Mouse (Mus musculus) embryonic facial prominence, embryonic 12.5 days (tissue): ENCODE results near the gene Ndufaf5. TPM values are rescaled to one million over a fixed set of nuclear protein-coding genes. Genes with fewer than 3 reads are reported as not detected.
A peak's percentile ranks its signal among the peaks of the same experiment; 100 is the strongest.
"Not testable (repeated sequence)": the region's sequence is repeated elsewhere in the genome, so short reads cannot be mapped to it uniquely, and the experiment has no call there.

ENCODE experiments used
- ATAC-seq: fragments of 200-750 bp; cut with Nextera tagmentation; 2 replicates; pipeline ENCODE4 v1.8.0; 2017; ENCODE audit not compliant: insufficient number of reproducible peaks, insufficient read depth, low FRiP score, low TSS enrichment
- H3K27ac ChIP-seq: fragments of 300-500 bp; sonication (generic); 2 replicates; pipeline ENCODE4 v1.5.1; 2016; ENCODE audit warnings: mild to moderate bottlenecking
- H3K27me3 ChIP-seq: fragments of 300-500 bp; sonication (generic); 2 replicates; pipeline ENCODE4 v1.6.1; 2016; ENCODE audit warnings: mild to moderate bottlenecking, moderate library complexity
- H3K36me3 ChIP-seq: fragments of 300-500 bp; sonication (generic); 2 replicates; pipeline ENCODE4 v1.6.1; 2016; ENCODE audit warnings: mild to moderate bottlenecking
- H3K4me1 ChIP-seq: fragments of 300-500 bp; sonication (generic); 2 replicates; pipeline ENCODE4 v1.6.1; 2016
- H3K4me2 ChIP-seq: fragments of 300-500 bp; sonication (generic); replicated peaks from 2 replicates; pipeline ENCODE4 v1.6.1; 2016; ENCODE audit warnings: mild to moderate bottlenecking, moderate library complexity
- H3K4me3 ChIP-seq: fragments of 300-500 bp; sonication (generic); 2 replicates; pipeline ENCODE4 v1.5.1; 2016; ENCODE audit warnings: mild to moderate bottlenecking
- H3K9ac ChIP-seq: fragments of 300-500 bp; sonication (generic); 2 replicates; pipeline ENCODE4 v1.6.1; 2016; ENCODE audit warnings: mild to moderate bottlenecking, moderate library complexity
- H3K9me3 ChIP-seq: fragments of 300-500 bp; sonication (generic); 2 replicates; pipeline ENCODE4 v1.6.1; 2016; ENCODE audit warnings: mild to moderate bottlenecking, moderate library complexity
- WGBS: fragments of 180-500 bp; shearing (Covaris S2); methylation state at CpG from one replicate; pipeline ENCODE4 v1.1.7; 2016; 5-methylcytosine and 5-hydroxymethylcytosine counted together
- polyA plus RNA-seq: library from polyadenylated mRNA; unstranded; fragments of >200 nt; fragmentation: Nextera tagmentation; extraction: Ambion mirVana; gene quantifications from 2 replicates; pipeline ENCODE4 v1.2.1, GENCODE M21; 2016

The Ndufaf5 gene
- polyA plus RNA-seq: 30.8 and 33.5 TPM in 2 replicates

- H3K27ac ChIP-seq: peak within 1 kb of the TSS; percentile 84
- ATAC-seq: peak; percentile 98
- WGBS: under 1% methylated on average over 43 of the region's 43 CpGs
Measured at GRCm38 (mm10) chr2:140170127-140170802, at the start of gene Ndufaf5, which contains the start of gene Esf1. Gene Ndufaf5, plus strand, starts transcription at chr2:140170649. Gene Esf1, minus strand, starts transcription at chr2:140170564.

GRCm38 (mm10) chr2:140125516-140125915, 44.9 kb upstream of the Ndufaf5 start:
- H3K27ac ChIP-seq: no peak overlapping the region
- no peaks in the 10 kb centered on the region for H3K4me1 ChIP-seq
- no peak overlapping the region for H3K4me3 ChIP-seq
- WGBS: 82% methylated on average over 2 of the region's 2 CpGs
- no peaks in the 10 kb centered on the region for H3K9me3 ChIP-seq
- no peak overlapping the region for H3K9ac ChIP-seq
- H3K27me3 ChIP-seq: no peaks in the 10 kb centered on the region
- H3K4me2 ChIP-seq: no peak overlapping the region
- no peak for ATAC-seq
- H3K36me3 ChIP-seq: peaks cover 69% of the 10 kb centered on the region

More at GRCm38 (mm10) chr2:140170127-140170802, at the start of gene Ndufaf5, which contains the start of gene Esf1:
- Histone ChIP-seq H3K4me1 (peaks cover 7% of the 10 kb centered on the region), H3K36me3 (peaks cover 12% of the 10 kb centered on the region), H3K4me3 (peak within 1 kb of the TSS; percentile 93), H3K9me3 (no peaks in the 10 kb centered on the region), H3K27me3 (no peaks in the 10 kb centered on the region), H3K4me2 (peak within 1 kb of the TSS; percentile 64), H3K9ac (peak within 1 kb of the TSS; percentile 87)

- H3K27me3 ChIP-seq, H3K27ac ChIP-seq, H3K9ac ChIP-seq, ATAC-seq, H3K4me3 ChIP-seq, H3K9me3 ChIP-seq, H3K4me2 ChIP-seq, H3K4me1 ChIP-seq: not testable (repeated sequence)
- WGBS: 93% methylated on average over 4 of the region's 4 CpGs
- H3K36me3 ChIP-seq: peaks cover 40% of the 10 kb centered on the region
Measured at GRCm38 (mm10) chr2:140151743-140152142, 18.7 kb upstream of the Ndufaf5 start, which contains the start of gene Gm17374. Gene Gm17374, plus strand, starts transcription at chr2:140152043.

GRCm38 (mm10) chr2:140159186-140159730, 11.2 kb upstream of the Ndufaf5 start:
- Histone ChIP-seq H3K4me2 (no peak overlapping the region), H3K9ac (no peak overlapping the region), H3K4me1 (no peaks in the 10 kb centered on the region), H3K9me3 (no peaks in the 10 kb centered on the region), H3K4me3 (no peak overlapping the region), H3K27ac (no peak overlapping the region), H3K27me3 (no peaks in the 10 kb centered on the region), H3K36me3 (peaks cover 42% of the 10 kb centered on the region)
- WGBS: 78% methylated on average over 3 of the region's 3 CpGs
- no peak for ATAC-seq

DNA sequence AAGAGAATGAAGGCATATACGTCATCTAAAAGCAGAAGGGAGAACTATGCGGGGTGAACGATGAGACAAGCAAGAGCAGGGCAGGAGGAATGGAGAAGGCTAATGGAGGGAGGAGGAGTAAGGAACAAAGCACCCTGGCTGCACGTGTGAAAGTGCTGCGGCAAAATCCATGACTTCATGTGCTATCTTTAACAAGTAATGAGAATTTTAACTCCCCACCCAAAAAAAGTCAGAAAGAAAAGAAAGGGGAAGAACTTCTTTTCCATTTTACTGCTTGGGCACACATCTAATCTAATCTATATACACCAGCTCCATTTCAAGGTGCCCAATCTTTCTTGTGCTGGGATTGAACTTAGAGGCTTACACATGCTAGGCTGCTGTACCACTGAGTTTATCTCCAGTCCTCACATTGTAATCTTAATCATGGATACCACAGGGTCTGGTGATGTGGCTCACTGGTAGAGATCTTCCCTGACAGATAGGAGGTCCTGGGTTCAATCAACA, 7.0 kb upstream of the Ndufaf5 start:
- no peak overlapping the region for H3K4me3 ChIP-seq

DNA sequence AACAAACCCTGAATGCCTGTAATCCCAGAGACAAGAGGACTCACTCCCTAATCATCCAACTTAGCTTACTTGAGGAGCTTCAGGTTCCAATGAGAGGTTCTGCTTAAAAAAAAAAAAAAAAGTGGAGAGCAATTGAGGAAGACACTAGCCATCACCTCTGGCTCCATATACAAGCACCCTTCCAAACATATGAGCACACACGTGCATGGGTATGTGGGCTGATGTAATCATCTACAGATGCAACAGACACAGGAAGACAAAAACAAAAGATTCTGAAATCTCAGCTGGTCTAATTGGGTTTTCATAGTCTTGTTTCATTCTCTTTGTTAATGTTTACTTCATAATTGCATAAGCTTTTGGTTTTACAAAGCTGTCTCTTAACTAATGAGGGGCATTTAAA, 1.4 kb upstream of the Ndufaf5 start:
- no peaks in the 10 kb centered on the region for H3K27me3 ChIP-seq
- H3K9ac ChIP-seq: no peak overlapping the region
- H3K27ac ChIP-seq: no peak overlapping the region
- peaks cover 18% of the 10 kb centered on the region for H3K36me3 ChIP-seq
- H3K9me3 ChIP-seq: no peaks in the 10 kb centered on the region
- 79% methylated on average over 1 of the region's 1 CpGs for WGBS
- H3K4me1 ChIP-seq: peaks cover 7% of the 10 kb centered on the region
- no peak for ATAC-seq
- no peak overlapping the region for H3K4me3 ChIP-seq
- H3K4me2 ChIP-seq: 0 out of 2 replicates have a peak overlapping the region, but pooled peaks have one; percentile 11

More for the DNA sequence above, 7.0 kb upstream of the Ndufaf5 start:
- H3K4me1 ChIP-seq: no peaks in the 10 kb centered on the region
- ATAC-seq: no peak
- H3K9ac ChIP-seq: no peak overlapping the region
- no peaks in the 10 kb centered on the region for H3K27me3 ChIP-seq
- no peak overlapping the region for H3K4me2 ChIP-seq
- H3K9me3 ChIP-seq: no peaks in the 10 kb centered on the region
- 96% methylated on average over 5 of the region's 5 CpGs for WGBS
- H3K36me3 ChIP-seq: peaks cover 29% of the 10 kb centered on the region
- H3K27ac ChIP-seq: no peak overlapping the region

DNA sequence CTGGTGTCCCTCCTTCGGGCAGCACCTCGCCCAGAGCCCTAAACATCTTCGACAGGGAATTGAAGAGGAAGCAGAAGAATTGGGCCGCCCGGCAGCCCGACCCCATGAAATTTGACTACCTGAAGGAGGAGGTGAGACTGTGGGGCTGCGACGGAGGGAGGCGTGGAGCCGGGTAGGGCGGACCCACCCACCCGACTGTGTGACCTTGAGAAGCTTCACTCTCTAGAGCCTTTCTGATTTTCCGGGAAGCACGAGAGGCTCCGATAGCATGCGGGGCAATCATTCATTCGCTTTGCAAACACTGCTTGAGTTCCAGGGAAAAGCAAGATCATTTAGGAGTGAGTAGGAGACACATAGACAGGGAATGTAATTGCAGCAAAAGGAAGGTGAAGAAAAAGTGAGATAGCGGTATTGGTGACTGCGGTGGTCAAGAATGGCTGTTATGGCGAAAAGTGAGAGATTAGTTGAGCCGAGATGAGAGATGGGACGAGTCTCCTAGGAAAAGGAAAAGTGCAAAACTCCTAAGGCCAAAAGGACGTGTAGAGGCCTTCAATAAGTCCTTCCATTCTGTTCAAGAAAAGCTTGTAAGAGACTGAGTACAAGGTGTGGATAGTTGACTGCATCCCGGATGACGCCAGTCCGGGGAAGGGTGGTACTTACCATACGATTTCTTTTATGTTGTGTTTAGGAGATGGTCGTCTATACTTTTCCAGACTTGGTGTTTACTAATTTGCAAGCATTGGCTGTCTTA, 529 bp downstream of the Ndufaf5 start:
- ATAC-seq: peak; percentile 91
- H3K27me3 ChIP-seq: no peaks in the 10 kb centered on the region
- WGBS: 9% methylated on average over 28 of the region's 28 CpGs
- H3K4me3 ChIP-seq: peak overlapping the region; percentile 93
- H3K36me3 ChIP-seq: peaks cover 10% of the 10 kb centered on the region; the same call in 1 of the 2 replicates
- H3K27ac ChIP-seq: peak overlapping the region; percentile 84
- H3K4me1 ChIP-seq: peaks cover 7% of the 10 kb centered on the region
- H3K4me2 ChIP-seq: peak overlapping the region; percentile 64
- H3K9ac ChIP-seq: peak overlapping the region; percentile 87
- H3K9me3 ChIP-seq: no peaks in the 10 kb centered on the region

- not testable (repeated sequence) for H3K9ac ChIP-seq, H3K4me3 ChIP-seq, H3K9me3 ChIP-seq, H3K4me2 ChIP-seq, H3K27ac ChIP-seq, H3K27me3 ChIP-seq, H3K4me1 ChIP-seq, ATAC-seq
- 93% methylated on average over 3 of the region's 3 CpGs for WGBS
- peaks cover 31% of the 10 kb centered on the region for H3K36me3 ChIP-seq
Measured at GRCm38 (mm10) chr2:140185685-140186210, 15.3 kb downstream of the Ndufaf5 start.

GRCm38 (mm10) chr2:140200713-140201112, 30.3 kb downstream of the Ndufaf5 start:
- WGBS: 77% methylated on average over 2 of the region's 2 CpGs
- Histone ChIP-seq H3K27me3 (no peaks in the 10 kb centered on the region), H3K4me1 (no peaks in the 10 kb centered on the region), H3K27ac (no peak overlapping the region), H3K9ac (no peak overlapping the region), H3K4me3 (no peak overlapping the region), H3K4me2 (no peak overlapping the region), H3K9me3 (no peaks in the 10 kb centered on the region), H3K36me3 (peaks cover 28% of the 10 kb centered on the region)
- ATAC-seq: no peak

- no peaks in the 10 kb centered on the region for H3K27me3 ChIP-seq
- no peak overlapping the region for H3K4me2 ChIP-seq
- peaks cover 27% of the 10 kb centered on the region for H3K36me3 ChIP-seq
- no peaks in the 10 kb centered on the region for H3K9me3 ChIP-seq
- no peak for ATAC-seq
- H3K9ac ChIP-seq: no peak overlapping the region
- WGBS: 94% methylated on average over 5 of the region's 5 CpGs
- no peaks in the 10 kb centered on the region for H3K4me1 ChIP-seq
- H3K4me3 ChIP-seq: no peak overlapping the region
- no peak overlapping the region for H3K27ac ChIP-seq
Measured at GRCm38 (mm10) chr2:140202573-140202972, 32.1 kb downstream of the Ndufaf5 start.

DNA sequence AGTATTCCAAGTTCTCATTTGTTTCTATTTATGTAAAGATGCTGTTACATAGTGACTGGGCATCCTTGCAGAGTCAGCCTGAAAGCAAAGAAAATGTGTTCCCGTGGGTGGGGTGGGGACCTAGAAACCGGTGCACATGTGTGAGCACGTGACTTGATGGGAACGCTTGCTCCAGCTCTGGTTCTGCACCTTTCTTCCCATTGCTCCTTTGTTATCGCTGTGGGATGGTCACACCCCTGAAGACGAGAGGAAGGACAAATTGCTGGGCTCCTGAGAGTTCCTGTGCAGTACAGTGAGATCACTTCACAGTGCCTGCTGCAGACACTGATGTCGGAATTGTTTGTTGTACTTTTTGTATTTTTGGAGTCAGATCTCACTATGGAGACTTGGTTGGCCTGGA, 33.3 kb downstream of the Ndufaf5 start:
- H3K4me2 ChIP-seq: no peak overlapping the region
- no peak overlapping the region for H3K4me3 ChIP-seq
- WGBS: 93% methylated on average over 7 of the region's 7 CpGs
- no peak for ATAC-seq
- H3K36me3 ChIP-seq: peaks cover 25% of the 10 kb centered on the region
- H3K27ac ChIP-seq: no peak overlapping the region
- H3K4me1 ChIP-seq: no peaks in the 10 kb centered on the region
- H3K27me3 ChIP-seq: no peaks in the 10 kb centered on the region
- no peaks in the 10 kb centered on the region for H3K9me3 ChIP-seq
- no peak overlapping the region for H3K9ac ChIP-seq
